Mouse (Mus musculus): ENCODE data around the gene Akr7a5.

DNA sequence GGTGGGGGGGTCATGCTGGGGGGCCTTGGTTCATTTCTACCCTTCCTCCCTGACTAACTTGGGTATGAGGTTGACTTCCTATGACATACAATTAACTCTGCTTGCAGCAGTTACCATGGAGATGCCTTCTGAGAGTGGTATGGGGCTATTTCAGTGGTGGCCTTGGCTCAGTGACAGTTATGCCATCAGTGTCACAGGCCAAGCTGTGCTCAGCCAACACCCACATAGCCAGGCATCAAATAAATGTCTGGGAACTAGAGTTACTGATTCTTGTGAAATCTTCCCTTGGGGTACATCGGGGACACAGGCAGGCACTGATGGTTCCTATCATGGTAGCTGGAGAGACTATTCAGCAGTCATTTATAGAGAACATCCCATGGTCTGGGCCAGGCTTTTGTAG, 42.3 kb upstream of the Akr7a5 start:
- TF ChIP-seq ZNF384 (IDR thresholded peaks at IDR 0.05; ENCODE audit: low read depth, low read length) (no peak), ZC3H11A (IDR thresholded peaks at IDR 0.05; ENCODE audit: borderline replicate concordance, low read depth, low read length) (no peak), CHD2 (IDR thresholded peaks at IDR 0.05; ENCODE audit: low read depth, low read length) (no peak), HCFC1 (IDR thresholded peaks at IDR 0.05; ENCODE audit: borderline replicate concordance, insufficient read depth, low read length) (no peak)

Measured in ES-E14 (cell line).